Comparison of ENCODE assay signal across 8 mouse cellular contexts in the genomic region with DNA sequence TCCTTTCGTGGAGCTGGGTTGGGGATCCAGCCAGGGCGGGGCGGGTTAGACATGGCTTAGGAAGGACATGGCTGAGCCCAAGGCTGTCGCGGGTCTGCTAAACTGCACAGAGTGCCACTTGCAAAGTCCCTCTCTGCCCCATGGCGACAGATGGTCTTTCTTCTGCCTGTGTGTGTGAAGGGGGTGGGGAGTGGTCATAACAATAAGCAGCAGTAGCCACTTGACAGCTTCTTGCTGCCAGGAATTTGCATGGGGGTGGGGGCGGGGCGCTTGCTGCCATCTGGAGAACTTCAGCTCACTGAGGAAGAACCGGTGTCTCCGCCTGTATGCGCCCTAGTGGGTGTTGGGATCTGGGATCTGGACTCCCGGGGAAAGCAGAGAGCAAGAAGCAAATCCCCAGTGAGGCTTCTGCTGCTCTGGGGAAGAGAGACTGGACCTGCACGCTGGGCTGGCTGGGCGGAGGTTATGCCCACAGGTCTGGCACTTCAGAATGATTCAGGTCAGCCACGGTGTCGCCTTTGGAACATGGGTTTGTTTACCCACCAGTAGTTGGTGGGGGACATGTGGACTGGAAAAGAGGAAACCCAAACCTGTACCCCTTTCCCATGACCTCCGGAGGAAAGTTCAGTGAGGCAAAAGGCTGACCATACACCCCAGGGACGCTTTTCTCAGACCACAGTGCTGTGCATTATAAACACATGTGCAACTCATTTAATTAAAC.
A peak's percentile ranks its signal among the peaks of the same experiment; 100 is the strongest.
DNase-seq lines count a peak whose midpoint lies in the region; ATAC-seq and TF ChIP-seq lines count a peak whose summit lies in the region.

No protein-coding gene starts in this region.

- WGBS in cerebellum, adult 2 months: 6% methylated on average over 18 of the region's 18 CpGs

- ATAC-seq in hematopoietic stem cell, adult 5-6 weeks (replicated peaks in 1 of 2; ENCODE audit: insufficient read depth in 1 of 2, low FRiP score in 2 of 2, low TSS enrichment in 1 of 2, low read depth in 1 of 2, poor library complexity in 2 of 2, severe bottlenecking in 2 of 2): peak; percentile 43 to 48

- DNase-seq in MN1 (ENCODE audit: low spot score): peak; percentile 91
- peak; percentile 70 to 80 for DNase-seq in cerebellum, adult 2 months
- peak; percentile 72 for DNase-seq in forelimb bud, embryonic 11.5 days (ENCODE audit: low read depth, low spot score)
- peak; percentile 7 to 9 for DNase-seq in layer of hippocampus, postnatal 25 days (ENCODE audit: extremely low spot score in 1 of 2, low spot score in 1 of 2)
- peak; percentile 14 for DNase-seq in lung, postnatal 25 days (ENCODE audit: low spot score)
- peak; percentile 3 for DNase-seq in right cerebral cortex, adult 18-20 months
- no peak for DNase-seq in thymus, postnatal 25 days

- no peak for TF ChIP-seq POLR2A in cerebellum, adult 2 months (IDR thresholded peaks at IDR 0.05; ENCODE audit: borderline replicate concordance, insufficient read depth, low read length)

- peak overlapping the region; percentile 31 for H3K4me3 ChIP-seq in cerebellum, adult 2 months (replicated peaks; ENCODE audit: insufficient read depth, low read depth, low read length)

- peaks cover 4% of the 10 kb centered on the region; the same call in 1 of the 2 replicates for H3K4me1 ChIP-seq in cerebellum, adult 2 months (ENCODE audit: control insufficient read depth, insufficient read depth, low read length)

- H3K27ac ChIP-seq in cerebellum, adult 2 months (ENCODE audit: insufficient read depth, low read length): no peak overlapping the region

- H3K27me3 ChIP-seq in cerebellum, adult 2 months (ENCODE audit: control insufficient read depth, insufficient read depth, low read length): no peaks in the 10 kb centered on the region

- no peak for TF ChIP-seq CTCF in cerebellum, adult 2 months (IDR thresholded peaks at IDR 0.05; ENCODE audit: borderline replicate concordance, insufficient read depth, low read depth, low read length)
